Mouse (Mus musculus): ENCODE results near the gene Slc17a9. TPM values are rescaled to one million over a fixed set of nuclear protein-coding genes. Genes with fewer than 3 reads are reported as not detected.
A peak's percentile ranks its signal among the peaks of the same experiment; 100 is the strongest.

Gene Slc17a9
- polyA plus RNA-seq, 1 experiment from 2014 or later, result 3.1 TPM

GRCm38 (mm10) chr2:180779226-180780104, 54.4 kb downstream of the Slc17a9 start:
- Histone ChIP-seq H3K4me1 (replicated peaks; ENCODE audit: control insufficient read depth, insufficient read depth, low read length) (no peaks in the 10 kb centered on the region), H3K36me3 (ENCODE audit: control insufficient read depth, insufficient read depth) (no peaks in the 10 kb centered on the region), H3K27ac (ENCODE audit: low read depth, low read length) (no peak overlapping the region), H3K9ac (ENCODE audit: low read depth, low read length) (no peak overlapping the region), H3K27me3 (replicated peaks; ENCODE audit: control insufficient read depth, insufficient read depth, low read length) (peaks cover 49% of the 10 kb centered on the region), H3K9me3 (ENCODE audit: control insufficient read depth) (no peaks in the 10 kb centered on the region), H3K4me2 (replicated peaks; ENCODE audit: low read depth) (no peak overlapping the region), H3K4me3 (ENCODE audit: low read depth, low read length) (no peak overlapping the region)
- TF ChIP-seq CTCF (IDR thresholded peaks at IDR 0.05; ENCODE audit: low read depth), result peak; percentile 97
- no peak for ATAC-seq
- WGBS, result 22% methylated on average over 12 of the region's 12 CpGs

- H3K9ac ChIP-seq (ENCODE audit: low read depth, low read length), result no peak overlapping the region
- 0% methylated on average over 2 of the region's 2 CpGs for WGBS
- H3K4me2 ChIP-seq (replicated peaks; ENCODE audit: low read depth), result no peak overlapping the region
- H3K4me3 ChIP-seq (ENCODE audit: low read depth, low read length), result no peak overlapping the region
- no peaks in the 10 kb centered on the region for H3K9me3 ChIP-seq (ENCODE audit: control insufficient read depth)
- H3K27ac ChIP-seq (ENCODE audit: low read depth, low read length), result no peak overlapping the region
- no peak for ATAC-seq
- no peak for TF ChIP-seq CTCF (IDR thresholded peaks at IDR 0.05; ENCODE audit: low read depth)
- no peaks in the 10 kb centered on the region for H3K4me1 ChIP-seq (replicated peaks; ENCODE audit: control insufficient read depth, insufficient read depth, low read length)
- H3K36me3 ChIP-seq (ENCODE audit: control insufficient read depth, insufficient read depth), result no peaks in the 10 kb centered on the region
- peaks cover 41% of the 10 kb centered on the region for H3K27me3 ChIP-seq (replicated peaks; ENCODE audit: control insufficient read depth, insufficient read depth, low read length)
These were observed 55.2 kb downstream of the Slc17a9 start for GRCm38 (mm10) chr2:180780282-180780681.

GRCm38 (mm10) chr2:180786732-180787131, 61.7 kb downstream of the Slc17a9 start:
- Histone ChIP-seq H3K36me3 (ENCODE audit: control insufficient read depth, insufficient read depth) (no peaks in the 10 kb centered on the region), H3K4me3 (ENCODE audit: low read depth, low read length) (no peak overlapping the region), H3K9ac (ENCODE audit: low read depth, low read length) (no peak overlapping the region), H3K27ac (ENCODE audit: low read depth, low read length) (no peak overlapping the region), H3K4me2 (replicated peaks; ENCODE audit: low read depth) (no peak overlapping the region), H3K27me3 (replicated peaks; ENCODE audit: control insufficient read depth, insufficient read depth, low read length) (peaks cover 19% of the 10 kb centered on the region; the same call in 1 of the 2 replicates), H3K9me3 (ENCODE audit: control insufficient read depth) (no peaks in the 10 kb centered on the region), H3K4me1 (replicated peaks; ENCODE audit: control insufficient read depth, insufficient read depth, low read length) (no peaks in the 10 kb centered on the region)
- no peak for ATAC-seq
- TF ChIP-seq CTCF (IDR thresholded peaks at IDR 0.05; ENCODE audit: low read depth), result peak; percentile 76

GRCm38 (mm10) chr2:180787566-180788232, 62.6 kb downstream of the Slc17a9 start:
- no peaks in the 10 kb centered on the region for H3K9me3 ChIP-seq (ENCODE audit: control insufficient read depth)
- 70% methylated on average over 13 of the region's 13 CpGs for WGBS
- no peak overlapping the region for H3K4me3 ChIP-seq (ENCODE audit: low read depth, low read length)
- H3K4me1 ChIP-seq (replicated peaks; ENCODE audit: control insufficient read depth, insufficient read depth, low read length), result no peaks in the 10 kb centered on the region
- no peaks in the 10 kb centered on the region for H3K36me3 ChIP-seq (ENCODE audit: control insufficient read depth, insufficient read depth)
- no peak overlapping the region for H3K27ac ChIP-seq (ENCODE audit: low read depth, low read length)
- no peak overlapping the region for H3K9ac ChIP-seq (ENCODE audit: low read depth, low read length)
- H3K27me3 ChIP-seq (replicated peaks; ENCODE audit: control insufficient read depth, insufficient read depth, low read length), result peaks cover 19% of the 10 kb centered on the region; the same call in 1 of the 2 replicates
- H3K4me2 ChIP-seq (replicated peaks; ENCODE audit: low read depth), result no peak overlapping the region
- ATAC-seq, result no peak
- no peak for TF ChIP-seq CTCF (IDR thresholded peaks at IDR 0.05; ENCODE audit: low read depth)

GRCm38 (mm10) chr2:180788386-180788785, 63.3 kb downstream of the Slc17a9 start:
- 17% methylated on average over 2 of the region's 2 CpGs for WGBS
- ATAC-seq, result no peak
- TF ChIP-seq CTCF (IDR thresholded peaks at IDR 0.05; ENCODE audit: low read depth), result no peak
- Histone ChIP-seq H3K4me1 (replicated peaks; ENCODE audit: control insufficient read depth, insufficient read depth, low read length) (no peaks in the 10 kb centered on the region), H3K27me3 (replicated peaks; ENCODE audit: control insufficient read depth, insufficient read depth, low read length) (peaks cover 19% of the 10 kb centered on the region; the same call in 1 of the 2 replicates), H3K36me3 (ENCODE audit: control insufficient read depth, insufficient read depth) (no peaks in the 10 kb centered on the region), H3K27ac (ENCODE audit: low read depth, low read length) (no peak overlapping the region), H3K9me3 (ENCODE audit: control insufficient read depth) (no peaks in the 10 kb centered on the region), H3K4me2 (replicated peaks; ENCODE audit: low read depth) (no peak overlapping the region), H3K4me3 (ENCODE audit: low read depth, low read length) (no peak overlapping the region), H3K9ac (ENCODE audit: low read depth, low read length) (no peak overlapping the region)

- Histone ChIP-seq H3K4me2 (replicated peaks; ENCODE audit: low read depth) (no peak overlapping the region), H3K27me3 (replicated peaks; ENCODE audit: control insufficient read depth, insufficient read depth, low read length) (peaks cover 19% of the 10 kb centered on the region; the same call in 1 of the 2 replicates), H3K4me3 (ENCODE audit: low read depth, low read length) (no peak overlapping the region), H3K27ac (ENCODE audit: low read depth, low read length) (no peak overlapping the region), H3K9me3 (ENCODE audit: control insufficient read depth) (no peaks in the 10 kb centered on the region), H3K9ac (ENCODE audit: low read depth, low read length) (no peak overlapping the region), H3K36me3 (ENCODE audit: control insufficient read depth, insufficient read depth) (no peaks in the 10 kb centered on the region), H3K4me1 (replicated peaks; ENCODE audit: control insufficient read depth, insufficient read depth, low read length) (no peaks in the 10 kb centered on the region)
- 4% methylated on average over 6 of the region's 7 CpGs for WGBS
- no peak for ATAC-seq
- TF ChIP-seq CTCF (IDR thresholded peaks at IDR 0.05; ENCODE audit: low read depth), result no peak
These were observed 63.8 kb downstream of the Slc17a9 start for GRCm38 (mm10) chr2:180788843-180789242.
